16 mouse cellular contexts compared by ENCODE assay signal in genomic region chr9:106656820-106657219, GRCm38 (mm10). TPM values are rescaled to one million over a fixed set of nuclear protein-coding genes. Genes with fewer than 3 reads are reported as not detected.
A peak's percentile ranks its signal among the peaks of the same experiment; 100 is the strongest.
DNase-seq lines count a peak whose midpoint lies in the region; ATAC-seq lines count a peak whose summit lies in the region.
"Had no signal": no experiment of that assay in that cellular context is flagged by ENCODE, and none has a peak within 500 bp of the region (broad histone marks: within the 10 kb centered on the region; RNA-seq: fewer than 3 reads in every experiment).

No protein-coding gene starts in this region.

- ATAC-seq in kidney, embryonic 16.5 days (ENCODE audit: low FRiP score, low TSS enrichment), result 0 out of 2 replicates have a peak, but pooled peaks have one; percentile 18
- ATAC-seq in forebrain, embryonic 16.5 days, result peak; percentile 9; the same call in 1 of the 2 replicates
- no peak for ATAC-seq in hindbrain, embryonic 14.5 days (ENCODE audit: low FRiP score)
- ATAC-seq in neural tube, embryonic 12.5 days (ENCODE audit: low FRiP score, low read depth), result 0 out of 2 replicates have a peak, but pooled peaks have one; percentile 10
- ATAC-seq: CD4-positive, CD25-positive, alpha-beta regulatory T cell, adult 4 months had no signal

- H3K4me2 ChIP-seq in kidney, embryonic 16.5 days (replicated peaks; ENCODE audit: low read depth, low read length), result no peak overlapping the region
- H3K4me2 ChIP-seq in forebrain, embryonic 16.5 days (ENCODE audit: low read length), result no peak overlapping the region
- H3K4me2 ChIP-seq in hindbrain, embryonic 14.5 days (replicated peaks), result peak overlapping the region; percentile 86
- H3K4me2 ChIP-seq in neural tube, embryonic 12.5 days (replicated peaks), result no peak overlapping the region; the same call in 1 of the 2 replicates

- H3K9me3 ChIP-seq in kidney, embryonic 16.5 days (ENCODE audit: low read length), result no peaks in the 10 kb centered on the region
- no peaks in the 10 kb centered on the region for H3K9me3 ChIP-seq in forebrain, embryonic 16.5 days (ENCODE audit: control insufficient read depth, low read length)
- no peaks in the 10 kb centered on the region for H3K9me3 ChIP-seq in hindbrain, embryonic 14.5 days (ENCODE audit: control insufficient read depth, low read length)
- H3K9me3 ChIP-seq in neural tube, embryonic 12.5 days, result no peaks in the 10 kb centered on the region
- H3K9me3 ChIP-seq: heart, embryonic 13.5 days; limb, embryonic 13.5 days had no signal

- H3K4me1 ChIP-seq in kidney, embryonic 16.5 days (ENCODE audit: insufficient read depth, low read length), result peaks cover 6% of the 10 kb centered on the region
- peaks cover 13% of the 10 kb centered on the region for H3K4me1 ChIP-seq in forebrain, embryonic 16.5 days (replicated peaks; ENCODE audit: control insufficient read depth, insufficient read depth, low read length)
- H3K4me1 ChIP-seq in hindbrain, embryonic 14.5 days (replicated peaks; ENCODE audit: control insufficient read depth, insufficient read depth, low read length), result peaks cover 7% of the 10 kb centered on the region
- peaks cover 23% of the 10 kb centered on the region for H3K4me1 ChIP-seq in neural tube, embryonic 12.5 days

- 35% methylated on average over 5 of the region's 5 CpGs for WGBS in kidney, embryonic 16.5 days
- WGBS in forebrain, embryonic 16.5 days, result 35% methylated on average over 5 of the region's 5 CpGs
- 30% methylated on average over 5 of the region's 5 CpGs for WGBS in hindbrain, embryonic 14.5 days
- 43% methylated on average over 5 of the region's 5 CpGs for WGBS in neural tube, embryonic 12.5 days

- peaks cover 13% of the 10 kb centered on the region for H3K27me3 ChIP-seq in kidney, embryonic 16.5 days (ENCODE audit: insufficient read depth, low read length)
- peaks cover 15% of the 10 kb centered on the region for H3K27me3 ChIP-seq in forebrain, embryonic 16.5 days (replicated peaks; ENCODE audit: control insufficient read depth, insufficient read depth, low read length)
- H3K27me3 ChIP-seq in hindbrain, embryonic 14.5 days (ENCODE audit: control insufficient read depth, insufficient read depth, low read length), result no peaks in the 10 kb centered on the region
- H3K27me3 ChIP-seq in neural tube, embryonic 12.5 days (replicated peaks), result peaks cover 20% of the 10 kb centered on the region

- peaks cover 21% of the 10 kb centered on the region for H3K36me3 ChIP-seq in kidney, embryonic 16.5 days (ENCODE audit: insufficient read depth, low read length)
- H3K36me3 ChIP-seq in forebrain, embryonic 16.5 days (ENCODE audit: control insufficient read depth, insufficient read depth), result no peaks in the 10 kb centered on the region
- H3K36me3 ChIP-seq in hindbrain, embryonic 14.5 days (replicated peaks; ENCODE audit: control insufficient read depth, insufficient read depth), result peaks cover 33% of the 10 kb centered on the region
- H3K36me3 ChIP-seq in neural tube, embryonic 12.5 days, result peaks cover 19% of the 10 kb centered on the region

- no peak overlapping the region for H3K27ac ChIP-seq in kidney, embryonic 16.5 days (ENCODE audit: low read length)
- no peak overlapping the region for H3K27ac ChIP-seq in forebrain, embryonic 16.5 days (ENCODE audit: low read length)
- H3K27ac ChIP-seq in hindbrain, embryonic 14.5 days, result no peak overlapping the region
- H3K27ac ChIP-seq in neural tube, embryonic 12.5 days, result no peak overlapping the region
- H3K27ac ChIP-seq: heart, embryonic 13.5 days; limb, embryonic 13.5 days had no signal

- no peak overlapping the region for H3K9ac ChIP-seq in kidney, embryonic 16.5 days (replicated peaks; ENCODE audit: low read length)
- no peak overlapping the region for H3K9ac ChIP-seq in forebrain, embryonic 16.5 days (replicated peaks; ENCODE audit: low read depth, low read length)
- peak overlapping the region; percentile 72; the same call in 1 of the 2 replicates for H3K9ac ChIP-seq in hindbrain, embryonic 14.5 days
- H3K9ac ChIP-seq in neural tube, embryonic 12.5 days, result no peak overlapping the region
- H3K9ac ChIP-seq: heart, embryonic 13.5 days; limb, embryonic 13.5 days had no signal

- H3K4me3 ChIP-seq in kidney, embryonic 16.5 days (ENCODE audit: low read length), result no peak overlapping the region
- H3K4me3 ChIP-seq in forebrain, embryonic 16.5 days (replicated peaks; ENCODE audit: low read length), result no peak overlapping the region
- 0 out of 2 replicates have a peak overlapping the region, but pooled peaks have one; percentile 58 for H3K4me3 ChIP-seq in hindbrain, embryonic 14.5 days (replicated peaks; ENCODE audit: low read length)
- H3K4me3 ChIP-seq in neural tube, embryonic 12.5 days, result no peak overlapping the region

- no peak for DNase-seq in kidney, postnatal 10 days
- no peak for DNase-seq in hindbrain, embryonic 14.5 days (ENCODE audit: low spot score)
- no peak for DNase-seq in ovary, adult 18-20 months (ENCODE audit: low spot score)
- no peak for DNase-seq in adrenal gland, adult (ENCODE audit: inconsistent age in 2 of 2, low spot score in 1 of 2)
- DNase-seq: cerebellum, adult 8-10 months; right cerebral cortex, postnatal 25 days had no signal

RNA-seq across cellular contexts. Expression of gene Grm2, which starts 0.9 kb away (rescaled TPM):
- not detected in 2 replicates for polyA plus RNA-seq in kidney, embryonic 16.5 days (2015; fragmentation: Nextera tagmentation; extraction: Ambion mirVana)
- polyA plus RNA-seq in forebrain, embryonic 16.5 days (2015; fragmentation: Nextera tagmentation; extraction: Ambion mirVana), result 10.2 and 14.1 TPM in 2 replicates
- 8.3 and 9.0 TPM in 2 replicates for polyA plus RNA-seq in hindbrain, embryonic 14.5 days (2014; fragmentation: Nextera tagmentation; extraction: Ambion mirVana)
- polyA plus RNA-seq in neural tube, embryonic 12.5 days (2016; fragmentation: Nextera tagmentation; extraction: Ambion mirVana), result 9.2 and 11.8 TPM in 2 replicates
- polyA plus RNA-seq: CD4-positive, CD25-positive, alpha-beta regulatory T cell, adult 4 months; gonadal fat pad, adult 2 months; heart, embryonic 13.5 days; kidney, adult 2 months; limb, embryonic 13.5 days; liver, embryonic 16.5 days had no signal

RNA-seq across cellular contexts. Expression of gene Tex264, which starts 28.9 kb away (rescaled TPM):
- polyA plus RNA-seq in kidney, embryonic 16.5 days (2015; fragmentation: Nextera tagmentation; extraction: Ambion mirVana), result 84.1 and 88.0 TPM in 2 replicates
- 57.2 and 59.7 TPM in 2 replicates for polyA plus RNA-seq in forebrain, embryonic 16.5 days (2015; fragmentation: Nextera tagmentation; extraction: Ambion mirVana)
- polyA plus RNA-seq in hindbrain, embryonic 14.5 days (2014; fragmentation: Nextera tagmentation; extraction: Ambion mirVana), result 65.7 and 77.9 TPM in 2 replicates
- 35.1 and 38.4 TPM in 2 replicates for polyA plus RNA-seq in neural tube, embryonic 12.5 days (2016; fragmentation: Nextera tagmentation; extraction: Ambion mirVana)

RNA-seq across cellular contexts. Expression of gene Iqcf6, which starts 30.4 kb away (rescaled TPM):
- not detected in 2 replicates for polyA plus RNA-seq in kidney, embryonic 16.5 days (2015; fragmentation: Nextera tagmentation; extraction: Ambion mirVana)
- not detected in 2 replicates for polyA plus RNA-seq in forebrain, embryonic 16.5 days (2015; fragmentation: Nextera tagmentation; extraction: Ambion mirVana)
- not detected in 2 replicates for polyA plus RNA-seq in hindbrain, embryonic 14.5 days (2014; fragmentation: Nextera tagmentation; extraction: Ambion mirVana)
- polyA plus RNA-seq in neural tube, embryonic 12.5 days (2016; fragmentation: Nextera tagmentation; extraction: Ambion mirVana), result not detected in 2 replicates
- polyA plus RNA-seq: CD4-positive, CD25-positive, alpha-beta regulatory T cell, adult 4 months; gonadal fat pad, adult 2 months; heart, embryonic 13.5 days; kidney, adult 2 months; limb, embryonic 13.5 days; liver, embryonic 16.5 days; thymus, adult 2 months had no signal
